Mouse (Mus musculus): ENCODE measurements at regions not wholly inside any gene's neighbourhood (a gene's known extent, or its start where the extent isn't known, plus 50 kb on each side); places are given as distances from the start of the nearest gene placed in this dataset.
"Not testable (repeated sequence)": the region's sequence is repeated elsewhere in the genome, so short reads cannot be mapped to it uniquely, and the experiment has no call there.

GRCm38 (mm10) chr17:13507397-13508063, 153.2 kb downstream of the Tcp10c start:
- TF ChIP-seq CTCF, EP300 (IDR thresholded peaks at IDR 0.05; ENCODE audit: low read depth): not testable (repeated sequence)
